Mouse (Mus musculus) neural tube, embryonic 14.5 days (tissue): ENCODE data around the gene Mex3a. TPM values are rescaled to one million over a fixed set of nuclear protein-coding genes. Genes with fewer than 3 reads are reported as not detected.

ENCODE experiments used
- ATAC-seq: fragments of 200-750 bp; cut with Nextera tagmentation; 2 replicates; pipeline ENCODE4 v1.8.0; 2017; ENCODE audit warnings: low read depth, mild to moderate bottlenecking, moderate TSS enrichment, moderate library complexity
- H3K27ac ChIP-seq: fragments of 300-500 bp; sonication (generic); 2 replicates; pipeline ENCODE4 v1.5.1; 2014; ENCODE audit warnings: low read depth, mild to moderate bottlenecking, control low read depth, low read length, moderate library complexity, mixed read lengths
- H3K27me3 ChIP-seq: fragments of 300-500 bp; sonication (generic); 2 replicates; pipeline ENCODE4 v1.6.1; 2014; ENCODE audit warnings: low read length; ENCODE audit not compliant: control insufficient read depth, insufficient read depth
- H3K36me3 ChIP-seq: fragments of 300-500 bp; sonication (generic); 2 replicates; pipeline ENCODE4 v1.6.1; 2014; ENCODE audit warnings: low read length, mixed read lengths; ENCODE audit not compliant: control insufficient read depth, insufficient read depth
- H3K4me1 ChIP-seq: fragments of 300-500 bp; sonication (generic); 2 replicates; pipeline ENCODE4 v1.6.1; 2014; ENCODE audit warnings: low read length; ENCODE audit not compliant: control insufficient read depth, insufficient read depth
- H3K4me2 ChIP-seq: fragments of 300-500 bp; sonication (generic); 2 replicates; pipeline ENCODE4 v1.6.1; 2014; ENCODE audit warnings: mild to moderate bottlenecking, low read depth, low read length, control low read depth
- H3K4me3 ChIP-seq: fragments of 300-500 bp; sonication (generic); 2 replicates; pipeline ENCODE4 v1.5.1; 2014; ENCODE audit warnings: low read depth, low read length, control low read depth, mixed read lengths
- H3K9ac ChIP-seq: fragments of 300-500 bp; sonication (generic); replicated peaks from 2 replicates; pipeline ENCODE4 v1.6.1; 2014; ENCODE audit warnings: low read depth, mild to moderate bottlenecking, control low read depth, low read length, mixed read lengths
- H3K9me3 ChIP-seq: fragments of 300-500 bp; sonication (generic); 2 replicates; pipeline ENCODE4 v1.6.1; 2016; ENCODE audit warnings: low read length; ENCODE audit not compliant: control insufficient read depth
- WGBS: fragments of 180-500 bp; shearing (Covaris S2); extraction: QIAGEN DNeasy Blood & Tissue Kit; methylation state at CpG from one replicate; pipeline ENCODE4 v1.1.7; 2014; 5-methylcytosine and 5-hydroxymethylcytosine counted together
- polyA plus RNA-seq: library from polyadenylated mRNA; unstranded; fragments of >200 nt; fragmentation: Nextera tagmentation; extraction: Ambion mirVana; gene quantifications from 2 replicates; pipeline ENCODE4 v1.2.1, GENCODE M21; 2014

Gene Mex3a
- polyA plus RNA-seq, 1 experiment from 2014 or later: 34.0 TPM

DNA sequence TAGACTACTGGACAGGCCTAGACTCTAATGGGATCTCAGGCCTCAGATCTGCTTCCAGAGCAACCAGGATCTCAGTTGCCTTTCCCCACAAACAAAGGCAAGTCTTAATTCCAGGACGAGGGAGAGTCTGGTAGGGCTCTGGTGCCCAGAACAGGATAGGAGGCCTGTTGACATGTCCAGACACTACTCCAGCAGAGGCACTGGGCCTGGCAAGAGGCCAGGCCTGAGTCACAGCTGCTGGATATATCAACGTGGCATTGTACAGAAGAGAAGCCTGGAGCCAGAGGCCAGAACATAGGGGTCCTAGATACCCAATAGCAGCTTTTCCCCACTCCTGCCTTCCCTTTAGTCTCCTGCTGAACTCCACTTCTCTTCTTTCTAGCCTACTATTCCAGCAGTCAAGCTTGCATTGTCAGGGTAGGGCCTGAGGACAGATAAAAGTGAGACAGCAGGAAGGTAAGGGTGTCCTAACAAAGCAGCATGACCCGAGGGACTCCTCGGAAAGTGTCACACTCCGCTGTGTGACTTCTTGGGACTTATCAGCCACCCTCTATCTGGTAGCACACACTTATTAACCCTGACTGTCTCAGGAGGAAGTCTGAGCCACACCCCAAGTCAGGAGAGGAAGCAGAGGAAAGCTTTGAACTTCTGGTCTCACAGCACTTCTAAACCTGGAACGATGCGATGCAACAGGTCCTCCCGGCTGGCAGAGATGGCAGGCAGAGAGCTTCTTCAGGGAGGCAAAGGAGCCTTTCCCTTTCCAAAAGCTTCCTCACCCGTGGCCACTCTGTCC, 37.2 kb upstream of the Mex3a start:
- Histone ChIP-seq H3K4me2 (no peak overlapping the region), H3K36me3 (no peaks in the 10 kb centered on the region), H3K27ac (no peak overlapping the region; the same call in 1 of the 2 replicates), H3K9me3 (no peaks in the 10 kb centered on the region), H3K27me3 (no peaks in the 10 kb centered on the region; the same call in 1 of the 2 replicates), H3K4me3 (no peak overlapping the region), H3K9ac (no peak overlapping the region), H3K4me1 (peaks cover 12% of the 10 kb centered on the region; the same call in 1 of the 2 replicates)
- no peak for ATAC-seq
- WGBS: 69% methylated on average over 9 of the region's 9 CpGs

DNA sequence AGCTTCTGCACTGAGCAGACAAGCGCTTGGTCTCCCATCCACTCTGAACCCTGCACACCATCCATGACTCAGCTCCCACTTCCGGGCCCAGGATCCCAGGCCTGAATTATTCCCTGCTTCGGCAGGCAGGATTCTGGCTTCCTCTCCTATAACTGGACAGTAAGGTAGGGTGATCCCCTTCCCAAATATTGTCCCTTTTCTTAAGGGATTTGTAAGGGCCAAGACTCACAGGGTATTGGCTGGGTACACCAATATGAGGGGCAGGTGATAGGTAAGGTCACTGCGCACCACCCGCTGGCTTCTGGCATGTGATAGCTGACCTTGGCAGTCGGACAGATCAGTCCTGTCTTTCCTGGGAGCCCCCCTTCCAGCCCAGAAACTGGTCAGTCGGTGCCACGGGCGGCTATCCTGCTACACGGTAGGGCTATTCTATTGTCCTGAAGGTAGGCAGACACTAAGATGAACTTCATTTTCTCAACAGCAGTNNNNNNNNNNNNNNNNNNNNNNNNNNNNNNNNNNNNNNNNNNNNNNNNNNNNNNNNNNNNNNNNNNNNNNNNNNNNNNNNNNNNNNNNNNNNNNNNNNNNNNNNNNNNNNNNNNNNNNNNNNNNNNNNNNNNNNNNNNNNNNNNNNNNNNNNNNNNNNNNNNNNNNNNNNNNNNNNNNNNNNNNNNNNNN, 36.3 kb upstream of the Mex3a start:
- H3K27ac ChIP-seq: no peak overlapping the region
- no peaks in the 10 kb centered on the region; the same call in 1 of the 2 replicates for H3K27me3 ChIP-seq
- no peaks in the 10 kb centered on the region for H3K36me3 ChIP-seq
- WGBS: 83% methylated on average over 10 of the region's 10 CpGs
- no peak overlapping the region for H3K4me3 ChIP-seq
- H3K9me3 ChIP-seq: no peaks in the 10 kb centered on the region
- no peak for ATAC-seq
- no peak overlapping the region for H3K9ac ChIP-seq
- peaks cover 12% of the 10 kb centered on the region; the same call in 1 of the 2 replicates for H3K4me1 ChIP-seq
- H3K4me2 ChIP-seq: no peak overlapping the region

DNA sequence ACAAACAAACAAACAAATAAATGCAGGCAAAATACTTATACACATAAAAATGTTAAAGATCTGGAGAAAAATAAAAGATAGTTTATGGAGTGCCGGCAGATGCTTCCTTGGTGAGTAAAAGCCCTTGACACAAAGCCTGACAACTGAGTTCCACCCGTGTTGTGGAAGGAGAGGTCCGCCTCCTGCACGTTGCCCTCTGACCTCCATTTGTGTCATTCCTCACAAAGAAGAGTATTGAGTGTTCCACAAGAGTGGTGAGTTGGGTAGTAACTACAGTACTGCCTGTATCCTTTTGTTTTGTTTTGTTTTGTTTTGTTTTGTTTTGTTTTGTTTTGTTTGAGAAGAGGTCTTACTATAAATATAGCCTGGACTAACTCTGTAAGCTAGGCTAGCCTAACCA, 32.6 kb upstream of the Mex3a start:
- no peak for ATAC-seq
- Histone ChIP-seq H3K4me1 (peaks cover 6% of the 10 kb centered on the region; the same call in 1 of the 2 replicates), H3K27me3 (0 out of 2 replicates have a peak, but pooled peaks cover 2% of the 10 kb centered on the region), H3K9me3 (no peaks in the 10 kb centered on the region), H3K27ac (no peak overlapping the region), H3K4me2 (no peak overlapping the region), H3K9ac (no peak overlapping the region), H3K36me3 (no peaks in the 10 kb centered on the region), H3K4me3 (no peak overlapping the region)
- 64% methylated on average over 4 of the region's 4 CpGs for WGBS

DNA sequence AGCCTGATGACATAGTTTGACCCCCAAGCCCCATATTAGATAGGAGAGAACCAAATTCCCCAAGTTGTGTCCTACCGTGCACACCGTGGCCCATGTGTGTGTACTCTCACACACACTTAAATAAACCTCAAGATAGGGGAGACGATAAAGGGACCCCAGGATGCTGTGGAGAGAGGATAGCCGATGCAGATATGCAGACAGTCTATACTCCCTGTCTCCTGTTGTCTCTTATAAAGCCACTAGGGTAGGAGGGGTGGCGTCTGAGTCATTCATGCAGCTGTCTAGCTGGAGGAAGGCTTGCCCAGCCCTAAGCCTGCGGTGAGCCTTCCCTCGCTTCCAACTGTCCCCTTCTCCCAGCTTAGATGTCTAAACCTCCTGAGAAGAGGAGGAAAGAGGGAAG, 32.1 kb upstream of the Mex3a start:
- WGBS: 76% methylated on average over 7 of the region's 7 CpGs
- Histone ChIP-seq H3K4me1 (peaks cover 6% of the 10 kb centered on the region; the same call in 1 of the 2 replicates), H3K9me3 (no peaks in the 10 kb centered on the region), H3K4me2 (no peak overlapping the region), H3K9ac (no peak overlapping the region), H3K4me3 (no peak overlapping the region), H3K27me3 (0 out of 2 replicates have a peak, but pooled peaks cover 2% of the 10 kb centered on the region), H3K36me3 (no peaks in the 10 kb centered on the region), H3K27ac (no peak overlapping the region)
- ATAC-seq: no peak

DNA sequence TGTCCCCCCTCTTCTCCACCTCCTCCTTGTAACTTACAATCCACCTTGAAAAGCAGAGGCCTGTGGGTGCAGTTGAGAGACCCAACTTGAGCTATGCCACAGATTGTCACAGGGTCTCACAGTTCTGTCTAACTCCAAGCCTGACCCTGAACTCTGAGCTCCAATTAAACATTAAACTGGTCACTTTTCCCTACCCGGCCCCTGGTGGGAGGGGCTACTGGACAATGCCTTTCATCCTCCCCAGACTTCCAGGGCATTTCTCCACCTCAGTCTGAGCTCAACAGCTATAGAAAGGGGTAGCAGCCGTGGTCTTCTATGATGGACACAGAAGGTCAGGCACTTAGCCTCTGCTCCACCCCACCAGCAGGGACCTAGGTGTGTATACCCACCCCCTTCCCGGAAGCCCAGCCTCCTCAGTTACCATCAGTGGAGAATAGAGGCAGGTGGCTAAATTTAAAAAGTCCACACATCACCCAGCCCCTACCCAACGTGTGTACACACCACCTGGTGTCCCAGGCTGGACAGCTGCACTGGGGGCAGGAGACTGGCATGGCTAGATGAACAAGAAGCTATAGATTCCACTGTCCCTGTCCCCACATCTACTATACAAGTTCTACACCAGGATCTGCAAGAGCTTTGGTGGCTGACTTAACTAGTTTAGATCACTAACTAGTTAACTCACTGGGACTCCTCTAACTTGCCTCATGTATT, 31.4 kb upstream of the Mex3a start:
- Histone ChIP-seq H3K36me3 (no peaks in the 10 kb centered on the region), H3K4me2 (no peak overlapping the region), H3K9me3 (no peaks in the 10 kb centered on the region), H3K27ac (no peak overlapping the region), H3K4me3 (no peak overlapping the region), H3K4me1 (peaks cover 6% of the 10 kb centered on the region; the same call in 1 of the 2 replicates), H3K27me3 (0 out of 2 replicates have a peak, but pooled peaks cover 2% of the 10 kb centered on the region), H3K9ac (no peak overlapping the region)
- ATAC-seq: no peak
- 49% methylated on average over 4 of the region's 4 CpGs for WGBS

DNA sequence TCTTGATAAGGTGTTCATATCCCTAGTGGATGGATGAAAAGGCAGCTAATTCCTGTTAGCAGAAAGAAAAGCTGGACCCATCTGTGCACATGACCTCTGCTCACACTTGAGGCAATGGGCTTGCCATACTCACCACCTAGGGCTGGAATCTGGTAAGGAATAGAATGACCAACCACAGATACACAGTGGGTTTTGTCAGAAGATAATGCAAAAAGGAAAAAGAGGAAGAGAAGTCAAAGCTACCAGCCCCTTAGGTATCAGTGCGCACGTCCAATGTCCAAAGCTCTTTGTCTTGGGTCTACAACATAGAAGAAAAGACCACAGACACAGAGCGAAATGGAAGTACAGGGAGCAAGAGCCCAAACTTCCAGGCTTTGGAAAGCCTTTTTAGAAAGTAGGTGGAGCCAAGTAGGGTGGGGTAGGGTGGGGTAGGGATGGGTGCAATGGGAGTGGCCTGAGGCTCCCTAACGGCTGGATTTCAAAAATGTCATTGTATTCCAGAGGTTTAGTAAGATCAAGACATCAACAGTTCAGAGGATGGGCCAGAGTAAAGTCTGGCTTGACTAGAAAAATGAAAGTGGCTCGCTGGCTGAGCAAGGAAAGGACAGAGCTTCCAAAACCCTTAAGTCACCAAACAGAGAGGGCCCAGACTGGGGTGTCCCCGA, 30.7 kb upstream of the Mex3a start:
- Histone ChIP-seq H3K9me3 (no peaks in the 10 kb centered on the region), H3K4me3 (peak overlapping the region; percentile 64), H3K9ac (no peak overlapping the region), H3K27ac (no peak overlapping the region), H3K27me3 (0 out of 2 replicates have a peak, but pooled peaks cover 2% of the 10 kb centered on the region), H3K36me3 (no peaks in the 10 kb centered on the region), H3K4me1 (peaks cover 6% of the 10 kb centered on the region; the same call in 1 of the 2 replicates), H3K4me2 (peak overlapping the region; percentile 89)
- no peak for ATAC-seq
- WGBS: 61% methylated on average over 5 of the region's 6 CpGs

DNA sequence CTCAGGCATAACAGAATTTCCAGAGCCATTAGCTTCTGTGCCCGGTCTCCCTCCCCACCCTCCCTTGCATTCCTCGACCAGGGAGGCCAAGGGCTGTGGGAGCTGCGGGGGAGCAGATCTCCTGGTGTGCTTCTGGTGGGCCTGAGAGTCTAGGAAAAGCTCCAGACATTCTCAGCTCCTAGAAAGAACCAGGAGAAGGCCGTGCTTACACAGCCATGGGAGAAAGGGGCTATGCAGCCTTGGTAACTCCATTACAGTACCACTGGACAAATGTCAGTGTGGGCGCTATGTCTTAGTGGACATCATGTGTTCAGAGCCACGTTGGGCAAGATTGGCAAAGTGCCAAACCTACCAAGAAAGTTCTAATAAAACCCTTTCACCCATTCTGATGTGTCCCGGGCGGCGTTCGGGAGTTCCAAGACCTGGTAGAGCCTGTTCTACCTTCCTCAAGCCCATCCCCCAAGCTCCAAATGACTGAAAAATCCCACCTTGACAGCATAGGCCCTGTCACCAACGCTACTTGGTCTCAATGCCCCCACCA, 30.1 kb upstream of the Mex3a start:
- WGBS: 15% methylated on average over 11 of the region's 11 CpGs
- no peak for ATAC-seq
- Histone ChIP-seq H3K27ac (no peak overlapping the region; the same call in 1 of the 2 replicates), H3K27me3 (0 out of 2 replicates have a peak, but pooled peaks cover 2% of the 10 kb centered on the region), H3K4me2 (peak overlapping the region; percentile 89), H3K4me1 (peaks cover 6% of the 10 kb centered on the region; the same call in 1 of the 2 replicates), H3K36me3 (no peaks in the 10 kb centered on the region), H3K9ac (peak overlapping the region; percentile 74), H3K9me3 (no peaks in the 10 kb centered on the region), H3K4me3 (peak overlapping the region; percentile 64)
